Mouse (Mus musculus) G1E (cell line): ENCODE results near the gene Kdsr. TPM values are rescaled to one million over a fixed set of nuclear protein-coding genes. Genes with fewer than 3 reads are reported as not detected.

Experiments
- ATAC-seq: 2 replicates; pipeline ENCODE4 v1.8.0; 2016; ENCODE audit warnings: mild to moderate bottlenecking; ENCODE audit not compliant: insufficient number of reproducible peaks, poor library complexity, low FRiP score, severe bottlenecking; ENCODE audit errors: extremely low read depth
- DNase-seq: peaks from one replicate; pipeline ENCODE4 v3.0.0; 2012; ENCODE audit warnings: low spot score
- H3K27me3 ChIP-seq: 2 replicates; pipeline ENCODE4 v1.6.1; 2012; ENCODE audit warnings: mild to moderate bottlenecking, low read length, inconsistent platforms; ENCODE audit not compliant: insufficient read depth
- H3K36me3 ChIP-seq: replicated peaks from 2 replicates; pipeline ENCODE3; 2012; ENCODE audit warnings: mild to moderate bottlenecking, inconsistent platforms
- H3K4me1 ChIP-seq: 2 replicates; pipeline ENCODE4 v1.6.1; 2012; ENCODE audit warnings: low read depth, low read length, inconsistent platforms, mixed read lengths; ENCODE audit not compliant: insufficient read depth
- H3K4me3 ChIP-seq: 2 replicates; pipeline ENCODE4 v1.5.1; 2012; ENCODE audit warnings: low read depth, mild to moderate bottlenecking, inconsistent platforms, low read length, moderate library complexity, mixed read lengths
- H3K9me3 ChIP-seq: replicated peaks from 2 replicates; pipeline ENCODE4 v1.6.1; 2012; ENCODE audit warnings: inconsistent platforms
- CTCF ChIP-seq: IDR thresholded peaks from 2 replicates; pipeline ENCODE4 v1.5.1; 2012; ENCODE audit warnings: low read depth, low read length, inconsistent platforms, mixed read lengths
- GATA1 ChIP-seq: IDR thresholded peaks from 2 replicates; pipeline ENCODE4 v1.6.1; 2012; ENCODE audit warnings: borderline replicate concordance, low read length, inconsistent platforms, mixed read lengths
- GATA2 ChIP-seq: IDR thresholded peaks from 2 replicates; pipeline ENCODE4 v1.6.1; 2012; ENCODE audit warnings: low read depth, low read length, inconsistent platforms, borderline replicate concordance
- POLR2AphosphoS5 ChIP-seq: IDR thresholded peaks from 2 replicates; pipeline ENCODE4 v1.6.1; 2012; ENCODE audit warnings: low read depth, low read length, inconsistent platforms; ENCODE audit not compliant: insufficient replicate concordance
- TAL1 ChIP-seq: conservative IDR thresholded peaks from 2 replicates; pipeline ENCODE4 v1.6.1; 2012; ENCODE audit warnings: low read depth, low read length, inconsistent platforms, mixed read lengths
- polyA plus RNA-seq: library from polyadenylated mRNA; stranded (reverse); fragments of >175 nt; gene quantifications from 2 replicates; pipeline ENCODE4 v1.2.3, GENCODE M21; 2012
- total RNA-seq, 2 experiments: library from RNA; stranded (forward) in 1 of 2; stranded (reverse) in 1 of 2; fragments of 200-1000 nt in 1 of 2; fragments of >200 nt in 1 of 2; fragmentation: Nextera tagmentation in 1 of 2; gene quantifications; 2 replicates each; pipeline ENCODE4 v1.2.3; 2014 to 2017

Gene Kdsr
- total and polyA plus RNA-seq, 3 experiments: 9.3 to 63.9 (median 27.1) TPM

GRCm38 (mm10) chr1:106760750-106761149 lies 1.2 kb upstream of the Kdsr start:
- no peak overlapping the region for H3K4me3 ChIP-seq
- DNase-seq (no peak), ATAC-seq (no peak)
- peaks cover 32% of the 10 kb centered on the region for H3K4me1 ChIP-seq
- H3K27me3 ChIP-seq: no peaks in the 10 kb centered on the region
- H3K9me3 ChIP-seq: no peaks in the 10 kb centered on the region
- H3K36me3 ChIP-seq: peaks cover 48% of the 10 kb centered on the region
- TF ChIP-seq TAL1: no peak

GRCm38 (mm10) chr1:106758734-106759571 lies 574 bp downstream of the Kdsr start:
- ATAC-seq (peak; percentile 45), DNase-seq (peak; percentile 58)
- peaks cover 34% of the 10 kb centered on the region for H3K4me1 ChIP-seq

GRCm38 (mm10) chr1:106756633-106757032 lies 2.9 kb downstream of the Kdsr start:
- TF ChIP-seq POLR2AphosphoS5 (no peak), TAL1 (no peak), GATA1 (no peak), CTCF (no peak), GATA2 (no peak)
- DNase-seq (no peak), ATAC-seq (no peak)
- H3K9me3 ChIP-seq: no peaks in the 10 kb centered on the region
- H3K36me3 ChIP-seq: peaks cover 54% of the 10 kb centered on the region
- H3K27me3 ChIP-seq: no peaks in the 10 kb centered on the region
- no peak overlapping the region for H3K4me3 ChIP-seq
- peaks cover 34% of the 10 kb centered on the region for H3K4me1 ChIP-seq

More at GRCm38 (mm10) chr1:106758734-106759571, 574 bp downstream of the Kdsr start:
- Histone ChIP-seq H3K27me3 (no peaks in the 10 kb centered on the region), H3K36me3 (peaks cover 48% of the 10 kb centered on the region), H3K4me3 (peak overlapping the region; percentile 85), H3K9me3 (no peaks in the 10 kb centered on the region)
- 0 out of 2 replicates have a peak, but pooled peaks have one; percentile 81 for TF ChIP-seq POLR2AphosphoS5
- TF ChIP-seq TAL1: no peak

GRCm38 (mm10) chr1:106752013-106752412 lies 7.5 kb downstream of the Kdsr start:
- TF ChIP-seq TAL1 (no peak), CTCF (no peak), GATA1 (no peak), GATA2 (no peak), POLR2AphosphoS5 (no peak)
- Histone ChIP-seq H3K27me3 (no peaks in the 10 kb centered on the region), H3K4me3 (no peak overlapping the region), H3K9me3 (no peaks in the 10 kb centered on the region), H3K4me1 (peaks cover 7% of the 10 kb centered on the region), H3K36me3 (peaks cover 88% of the 10 kb centered on the region)
- ATAC-seq (no peak), DNase-seq (no peak)

GRCm38 (mm10) chr1:106750656-106751055 lies 8.9 kb downstream of the Kdsr start:
- DNase-seq: no peak
- Histone ChIP-seq H3K27me3 (no peaks in the 10 kb centered on the region), H3K36me3 (peaks cover 93% of the 10 kb centered on the region), H3K4me3 (no peak overlapping the region), H3K4me1 (peaks cover 2% of the 10 kb centered on the region; the same call in 1 of the 2 replicates), H3K9me3 (no peaks in the 10 kb centered on the region)
- no peak for TF ChIP-seq POLR2AphosphoS5
- no peak for TF ChIP-seq TAL1
- TF ChIP-seq GATA2: no peak
- no peak for TF ChIP-seq GATA1
- no peak for TF ChIP-seq CTCF
- ATAC-seq: no peak

GRCm38 (mm10) chr1:106748555-106749315 lies 10.8 kb downstream of the Kdsr start:
- H3K4me3 ChIP-seq: no peak overlapping the region
- no peaks in the 10 kb centered on the region for H3K4me1 ChIP-seq
- no peak for ATAC-seq
- TF ChIP-seq TAL1 (no peak), GATA1 (no peak), CTCF (no peak), GATA2 (no peak), POLR2AphosphoS5 (no peak)
- peaks cover 94% of the 10 kb centered on the region for H3K36me3 ChIP-seq
- no peaks in the 10 kb centered on the region for H3K27me3 ChIP-seq
- no peak for DNase-seq
- H3K9me3 ChIP-seq: no peaks in the 10 kb centered on the region
